Mouse (Mus musculus) liver, embryonic 16.5 days (tissue): ENCODE results near the gene Rwdd2a. TPM values are rescaled to one million over a fixed set of nuclear protein-coding genes. Genes with fewer than 3 reads are reported as not detected.

Experiments
- ATAC-seq: fragments of 200-750 bp; cut with Nextera tagmentation; 2 replicates; pipeline ENCODE4 v1.8.0; 2017; ENCODE audit warnings: low read depth, mild to moderate bottlenecking, moderate number of reproducible peaks, moderate library complexity
- H3K27ac ChIP-seq: fragments of 300-500 bp; sonication (generic); 2 replicates; pipeline ENCODE4 v1.5.1; 2014; ENCODE audit warnings: mild to moderate bottlenecking, low read length
- H3K27me3 ChIP-seq: fragments of 300-500 bp; sonication (generic); 2 replicates; pipeline ENCODE4 v1.6.1; 2014; ENCODE audit warnings: low read depth, low read length, mixed read lengths; ENCODE audit not compliant: control insufficient read depth, insufficient read depth
- H3K36me3 ChIP-seq: fragments of 300-500 bp; sonication (generic); 2 replicates; pipeline ENCODE4 v1.6.1; 2014; ENCODE audit warnings: mild to moderate bottlenecking; ENCODE audit not compliant: control insufficient read depth, insufficient read depth
- H3K4me1 ChIP-seq: fragments of 300-500 bp; sonication (generic); 2 replicates; pipeline ENCODE4 v1.6.1; 2014; ENCODE audit warnings: low read depth, low read length, mixed read lengths; ENCODE audit not compliant: control insufficient read depth
- H3K4me2 ChIP-seq: fragments of 300-500 bp; sonication (generic); 2 replicates; pipeline ENCODE4 v1.6.1; 2014; ENCODE audit warnings: low read depth, low read length, mixed read lengths
- H3K4me3 ChIP-seq: fragments of 300-500 bp; sonication (generic); 2 replicates; pipeline ENCODE4 v1.5.1; 2014; ENCODE audit warnings: low read depth, mild to moderate bottlenecking, low read length
- H3K9ac ChIP-seq: fragments of 300-500 bp; sonication (generic); 2 replicates; pipeline ENCODE4 v1.6.1; 2014; ENCODE audit warnings: low read depth, low read length
- H3K9me3 ChIP-seq: fragments of 300-500 bp; sonication (generic); replicated peaks from 2 replicates; pipeline ENCODE4 v1.6.1; 2016; ENCODE audit warnings: low read length; ENCODE audit not compliant: control insufficient read depth
- WGBS: fragments of 180-500 bp; shearing (Covaris S2); extraction: QIAGEN DNeasy Blood & Tissue Kit; methylation state at CpG from one replicate; pipeline ENCODE4 v1.1.7; 2014; ENCODE audit not compliant: insufficient replicate concordance; 5-methylcytosine and 5-hydroxymethylcytosine counted together
- polyA plus RNA-seq: library from polyadenylated mRNA; unstranded; fragments of >200 nt; fragmentation: Nextera tagmentation; extraction: Ambion mirVana; gene quantifications from 2 replicates; pipeline ENCODE4 v1.2.1, GENCODE M21; 2015

The Rwdd2a gene
- polyA plus RNA-seq, 1 experiment from 2014 or later, result 0.97 TPM

DNA sequence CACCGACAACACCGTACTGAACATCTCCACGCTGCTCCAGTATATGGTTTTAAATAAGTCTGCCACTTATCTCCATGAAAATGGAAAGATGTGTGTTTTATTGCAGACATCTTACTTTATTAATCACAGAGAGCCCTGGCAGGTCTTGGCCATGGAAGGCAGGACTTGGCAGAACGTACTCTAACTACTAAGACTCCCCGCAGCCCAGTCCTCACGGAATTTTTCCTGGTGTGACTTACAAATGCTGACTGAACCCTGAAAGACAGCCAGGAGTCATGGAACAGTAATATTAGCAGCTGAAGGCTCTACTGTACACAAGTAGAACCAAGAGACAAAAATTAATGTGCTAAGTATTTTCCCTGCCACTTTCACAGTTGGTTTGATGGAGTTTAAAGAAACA, 34.0 kb downstream of the Rwdd2a start:
- H3K4me1 ChIP-seq, result no peaks in the 10 kb centered on the region
- no peaks in the 10 kb centered on the region for H3K9me3 ChIP-seq
- H3K4me2 ChIP-seq, result no peak overlapping the region
- H3K9ac ChIP-seq, result no peak overlapping the region
- ATAC-seq, result no peak
- no peak overlapping the region for H3K27ac ChIP-seq
- H3K27me3 ChIP-seq, result no peaks in the 10 kb centered on the region
- H3K36me3 ChIP-seq, result no peaks in the 10 kb centered on the region
- 75% methylated on average over 6 of the region's 6 CpGs for WGBS
- H3K4me3 ChIP-seq, result no peak overlapping the region

DNA sequence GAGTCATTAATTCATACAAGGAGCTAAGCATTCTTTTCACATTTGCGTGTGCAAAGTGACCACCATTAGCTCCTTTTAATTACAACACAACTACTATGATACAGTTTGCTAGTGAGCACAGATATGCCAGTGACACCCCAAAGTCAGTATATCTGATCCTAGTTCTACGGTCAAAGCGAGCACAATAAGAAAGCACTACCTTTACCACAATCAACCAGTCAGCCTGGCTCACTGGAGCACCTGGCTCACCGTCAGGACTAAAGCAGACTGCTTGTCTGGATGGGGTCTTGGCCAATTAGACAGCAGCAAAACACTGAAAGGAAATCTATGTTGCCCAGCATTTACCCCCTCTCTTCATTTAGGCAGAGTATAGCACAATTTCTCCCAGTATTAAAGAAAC, 40.3 kb downstream of the Rwdd2a start:
- Histone ChIP-seq H3K9me3 (no peaks in the 10 kb centered on the region), H3K4me2 (no peak overlapping the region), H3K27ac (no peak overlapping the region), H3K9ac (no peak overlapping the region), H3K27me3 (no peaks in the 10 kb centered on the region), H3K36me3 (no peaks in the 10 kb centered on the region), H3K4me1 (no peaks in the 10 kb centered on the region), H3K4me3 (no peak overlapping the region)
- no peak for ATAC-seq
- 72% methylated on average over 4 of the region's 4 CpGs for whole genome bisulfite sequencing

DNA sequence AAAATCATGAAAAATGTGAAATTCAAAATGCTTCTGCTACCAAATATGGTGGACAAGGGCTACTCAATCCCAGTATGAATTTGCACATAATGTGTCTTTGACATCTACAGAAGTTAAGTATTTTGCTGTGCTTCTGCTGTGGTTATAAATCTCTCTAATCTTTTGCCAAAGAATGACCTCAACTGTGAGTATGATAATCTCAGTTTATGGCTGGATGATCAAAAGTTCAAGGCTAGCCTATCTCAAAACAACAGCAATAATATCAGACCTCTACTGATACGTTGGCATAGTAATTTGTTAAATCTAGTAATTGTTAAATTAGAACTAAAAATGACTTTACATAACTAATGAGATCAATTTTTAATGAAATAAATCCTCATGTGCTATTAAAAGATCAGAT, 44.0 kb downstream of the Rwdd2a start:
- no peak overlapping the region for H3K9ac ChIP-seq
- no peak overlapping the region for H3K4me2 ChIP-seq
- H3K36me3 ChIP-seq, result no peaks in the 10 kb centered on the region
- H3K4me3 ChIP-seq, result no peak overlapping the region
- H3K27ac ChIP-seq, result no peak overlapping the region
- H3K27me3 ChIP-seq, result no peaks in the 10 kb centered on the region
- WGBS, result 53% methylated on average over 1 of the region's 1 CpGs
- no peak for ATAC-seq
- no peaks in the 10 kb centered on the region for H3K9me3 ChIP-seq
- no peaks in the 10 kb centered on the region for H3K4me1 ChIP-seq

DNA sequence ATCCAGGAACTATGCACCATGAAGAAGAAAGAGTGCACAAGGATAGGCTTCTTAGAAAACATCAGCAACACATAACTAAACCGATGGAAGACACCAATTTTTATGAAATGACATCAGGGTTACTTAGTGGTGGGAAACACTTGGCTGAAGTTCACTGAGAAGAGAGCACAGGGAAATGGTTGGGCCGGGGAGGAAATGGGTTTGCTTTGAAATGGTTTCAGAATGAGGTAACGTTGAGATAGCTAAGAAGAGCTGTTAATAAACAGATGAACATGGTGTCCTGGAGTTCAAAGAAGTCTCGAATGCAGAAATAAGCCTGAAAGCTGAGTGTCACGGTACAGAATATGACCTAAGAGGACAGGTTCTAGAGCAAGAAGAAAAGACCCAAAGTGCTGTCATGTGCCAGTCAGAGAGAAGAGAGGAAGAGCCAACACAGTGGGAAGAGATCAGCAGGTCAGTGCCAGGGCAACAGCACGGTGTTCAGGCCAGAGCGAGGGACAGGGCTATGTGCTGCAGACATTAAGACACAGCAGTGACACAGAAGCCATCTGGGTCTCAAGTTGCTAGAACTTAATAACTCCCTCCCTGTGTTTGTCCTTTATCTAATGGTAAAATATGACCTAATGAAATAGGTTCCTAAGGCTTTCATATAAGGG, 46.2 kb downstream of the Rwdd2a start:
- H3K4me2 ChIP-seq, result no peak overlapping the region
- 51% methylated on average over 7 of the region's 7 CpGs for WGBS

DNA sequence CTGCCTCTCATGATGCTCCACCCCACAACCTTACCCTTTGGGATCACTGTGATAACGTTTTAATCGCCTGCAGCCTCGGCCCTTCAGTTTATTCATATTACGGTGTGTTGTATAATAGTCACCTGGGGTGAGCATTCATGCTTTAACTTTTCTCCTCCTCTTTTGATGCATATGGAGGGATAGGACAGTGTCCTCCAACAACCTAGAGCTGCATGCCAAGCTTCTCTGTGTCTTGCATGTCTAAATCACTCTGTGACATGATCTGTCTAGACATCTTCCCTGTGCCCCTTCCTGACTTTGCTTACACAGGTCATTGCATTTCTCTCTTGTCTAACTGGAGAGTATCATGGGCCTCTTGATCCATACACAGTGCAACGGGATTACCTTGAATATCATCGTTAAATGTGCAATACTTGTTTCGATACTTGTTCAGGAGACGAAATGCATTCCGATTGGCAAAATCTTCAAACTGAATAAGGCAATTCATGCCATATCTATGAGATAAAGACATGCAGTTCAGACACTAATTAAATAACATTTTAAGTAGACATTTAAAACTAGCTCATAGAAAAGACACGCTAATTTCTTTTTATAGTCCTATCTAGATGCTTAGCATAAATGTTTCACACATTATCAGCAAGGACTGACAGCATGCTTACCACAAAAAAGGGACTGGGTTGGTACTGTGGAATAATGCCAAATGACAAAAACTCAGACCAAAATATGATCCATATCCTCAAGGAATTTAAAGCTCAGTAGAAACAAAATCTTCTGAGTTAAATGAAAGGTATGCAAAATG, 47.7 kb downstream of the Rwdd2a start:
- Histone ChIP-seq H3K9me3 (no peaks in the 10 kb centered on the region), H3K4me3 (no peak overlapping the region), H3K27me3 (no peaks in the 10 kb centered on the region), H3K4me1 (no peaks in the 10 kb centered on the region), H3K9ac (no peak overlapping the region), H3K36me3 (no peaks in the 10 kb centered on the region), H3K4me2 (no peak overlapping the region), H3K27ac (no peak overlapping the region)
- 73% methylated on average over 10 of the region's 10 CpGs for WGBS
- no peak for ATAC-seq

More for the DNA sequence above, 46.2 kb downstream of the Rwdd2a start:
- Histone ChIP-seq H3K27ac (no peak overlapping the region), H3K36me3 (no peaks in the 10 kb centered on the region), H3K9ac (no peak overlapping the region), H3K4me3 (no peak overlapping the region), H3K4me1 (no peaks in the 10 kb centered on the region), H3K27me3 (no peaks in the 10 kb centered on the region), H3K9me3 (no peaks in the 10 kb centered on the region)
- ATAC-seq, result no peak

DNA sequence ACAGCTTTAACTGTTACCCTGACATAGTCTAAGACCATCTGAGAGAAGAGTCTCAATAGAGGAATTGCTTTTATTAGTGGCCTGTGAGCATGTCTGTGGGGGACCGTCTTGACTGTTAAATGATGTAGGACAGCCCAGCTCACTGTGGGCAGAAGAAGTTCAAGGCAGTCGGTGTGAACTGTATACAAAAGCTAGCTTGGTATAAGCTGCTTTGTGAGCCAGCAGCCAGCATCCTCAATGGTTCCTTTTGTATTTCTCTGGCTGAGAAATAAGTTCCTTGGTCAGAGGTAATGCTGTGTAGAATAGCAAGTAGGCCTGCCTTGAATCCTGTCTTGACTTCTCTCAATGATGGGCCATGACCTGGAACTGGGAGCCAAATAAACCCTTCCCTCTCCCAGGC, 50.3 kb downstream of the Rwdd2a start:
- no peak overlapping the region for H3K9ac ChIP-seq
- H3K9me3 ChIP-seq, result no peaks in the 10 kb centered on the region
- H3K4me1 ChIP-seq, result no peaks in the 10 kb centered on the region
- H3K27ac ChIP-seq, result no peak overlapping the region
- no peak overlapping the region for H3K4me2 ChIP-seq
- no peaks in the 10 kb centered on the region for H3K27me3 ChIP-seq
- no peaks in the 10 kb centered on the region for H3K36me3 ChIP-seq
- no peak for ATAC-seq
- 59% methylated on average over 2 of the region's 2 CpGs for WGBS
- H3K4me3 ChIP-seq, result no peak overlapping the region

DNA sequence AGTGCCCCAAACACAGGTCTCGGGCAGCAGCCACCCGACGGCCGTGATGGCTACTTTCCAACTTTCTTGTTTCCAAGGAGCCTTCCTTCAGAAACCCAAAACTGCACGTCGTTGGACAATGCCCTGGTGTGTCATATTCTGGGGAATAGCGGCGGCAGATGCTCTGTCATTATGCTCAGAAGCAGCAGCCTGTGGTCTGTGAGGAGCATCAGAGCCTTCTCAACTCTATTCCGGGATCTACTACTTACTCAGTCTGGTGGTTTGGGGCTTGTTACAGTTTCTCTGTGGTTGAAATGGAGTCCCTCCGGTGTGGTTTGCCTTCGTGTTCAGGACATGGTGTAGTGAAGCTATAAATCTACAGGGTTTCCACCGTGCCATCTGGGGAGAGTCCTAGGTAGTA, 52.2 kb downstream of the Rwdd2a start:
- ATAC-seq, result no peak
- Histone ChIP-seq H3K9ac (no peak overlapping the region), H3K27me3 (no peaks in the 10 kb centered on the region), H3K4me2 (no peak overlapping the region), H3K4me3 (no peak overlapping the region), H3K27ac (no peak overlapping the region), H3K36me3 (no peaks in the 10 kb centered on the region), H3K4me1 (no peaks in the 10 kb centered on the region), H3K9me3 (no peaks in the 10 kb centered on the region)
- WGBS, result 61% methylated on average over 12 of the region's 12 CpGs

Other genes starting within 250 kb of the Rwdd2a start
- 1.5 and 2.2 TPM in 2 replicates for gene Ube2cbp, start 107.0 kb upstream of the Rwdd2a start, polyA plus RNA-seq
- gene Dop1a, start 104.8 kb upstream of the Rwdd2a start, polyA plus RNA-seq, result 3.5 and 4.6 TPM in 2 replicates
- 18.9 and 19.5 TPM in 2 replicates for gene Pgm3, start 149 bp upstream of the Rwdd2a start, polyA plus RNA-seq
- 3.7 and 4.4 TPM in 2 replicates for gene Me1, start 124.0 kb downstream of the Rwdd2a start, polyA plus RNA-seq
- gene Prss35, start 171.7 kb downstream of the Rwdd2a start, polyA plus RNA-seq, result 1.8 and 2.5 TPM in 2 replicates